Comparison of ENCODE assay signal across 25 mouse cellular contexts in genomic region chr14:22046262-22046856, GRCm38 (mm10). TPM values are rescaled to one million over a fixed set of nuclear protein-coding genes. Genes with fewer than 3 reads are reported as not detected.
DNase-seq lines count a peak whose midpoint lies in the region; ATAC-seq lines count a peak whose summit lies in the region.
"Had no signal": no experiment of that assay in that cellular context is flagged by ENCODE, and none has a peak within 500 bp of the region (broad histone marks: within the 10 kb centered on the region; RNA-seq: fewer than 3 reads in every experiment).

No protein-coding gene starts in this region.

- H3K9ac ChIP-seq in forebrain, embryonic 13.5 days, result no peak overlapping the region
- H3K9ac ChIP-seq in midbrain, embryonic 14.5 days (replicated peaks; ENCODE audit: low read length), result no peak overlapping the region
- no peak overlapping the region for H3K9ac ChIP-seq in forebrain, embryonic 16.5 days (replicated peaks; ENCODE audit: low read depth, low read length)
- H3K9ac ChIP-seq: embryonic facial prominence, embryonic 13.5 days; hindbrain, embryonic 12.5 days; hindbrain, embryonic 15.5 days; intestine, embryonic 15.5 days had no signal

- no peaks in the 10 kb centered on the region for H3K36me3 ChIP-seq in forebrain, embryonic 13.5 days (ENCODE audit: poor library complexity, severe bottlenecking)
- no peaks in the 10 kb centered on the region for H3K36me3 ChIP-seq in forebrain, embryonic 10.5 days (replicated peaks)
- H3K36me3 ChIP-seq in midbrain, embryonic 14.5 days (ENCODE audit: control insufficient read depth, insufficient read depth, low read length), result no peaks in the 10 kb centered on the region
- H3K36me3 ChIP-seq in midbrain, embryonic 10.5 days, result no peaks in the 10 kb centered on the region
- no peaks in the 10 kb centered on the region for H3K36me3 ChIP-seq in forebrain, embryonic 16.5 days (ENCODE audit: control insufficient read depth, insufficient read depth)
- H3K36me3 ChIP-seq: embryonic facial prominence, embryonic 10.5 days; embryonic facial prominence, embryonic 13.5 days; hindbrain, embryonic 12.5 days; hindbrain, embryonic 15.5 days; intestine, embryonic 15.5 days had no signal

- H3K27me3 ChIP-seq in forebrain, embryonic 13.5 days, result peaks cover 63% of the 10 kb centered on the region
- peaks cover 39% of the 10 kb centered on the region for H3K27me3 ChIP-seq in forebrain, embryonic 10.5 days (ENCODE audit: poor library complexity, severe bottlenecking)
- 0 out of 2 replicates have a peak, but pooled peaks cover 3% of the 10 kb centered on the region for H3K27me3 ChIP-seq in midbrain, embryonic 14.5 days (ENCODE audit: control insufficient read depth, insufficient read depth, low read length)
- no peaks in the 10 kb centered on the region; the same call in 1 of the 2 replicates for H3K27me3 ChIP-seq in midbrain, embryonic 10.5 days (ENCODE audit: low read depth, poor library complexity, severe bottlenecking)
- peaks cover 24% of the 10 kb centered on the region for H3K27me3 ChIP-seq in forebrain, embryonic 16.5 days (replicated peaks; ENCODE audit: control insufficient read depth, insufficient read depth, low read length)
- H3K27me3 ChIP-seq: embryonic facial prominence, embryonic 13.5 days; hindbrain, embryonic 15.5 days; intestine, embryonic 15.5 days had no signal

- H3K4me3 ChIP-seq in forebrain, embryonic 13.5 days, result no peak overlapping the region
- H3K4me3 ChIP-seq in forebrain, embryonic 10.5 days, result no peak overlapping the region
- no peak overlapping the region for H3K4me3 ChIP-seq in midbrain, embryonic 14.5 days (replicated peaks; ENCODE audit: low read depth, low read length)
- no peak overlapping the region for H3K4me3 ChIP-seq in midbrain, embryonic 10.5 days
- H3K4me3 ChIP-seq in forebrain, embryonic 16.5 days (replicated peaks; ENCODE audit: low read length), result no peak overlapping the region
- H3K4me3 ChIP-seq: embryonic facial prominence, embryonic 10.5 days; embryonic facial prominence, embryonic 13.5 days; erythroblast, embryonic 14.5 days; gastrocnemius, adult 2 months; hindbrain, embryonic 12.5 days; hindbrain, embryonic 15.5 days; intestine, embryonic 15.5 days had no signal

- no peaks in the 10 kb centered on the region for H3K9me3 ChIP-seq in forebrain, embryonic 13.5 days (replicated peaks)
- H3K9me3 ChIP-seq in forebrain, embryonic 10.5 days, result no peaks in the 10 kb centered on the region
- no peaks in the 10 kb centered on the region for H3K9me3 ChIP-seq in midbrain, embryonic 14.5 days (ENCODE audit: control insufficient read depth, low read length)
- H3K9me3 ChIP-seq in midbrain, embryonic 10.5 days (replicated peaks), result no peaks in the 10 kb centered on the region
- no peaks in the 10 kb centered on the region for H3K9me3 ChIP-seq in forebrain, embryonic 16.5 days (ENCODE audit: control insufficient read depth, low read length)
- H3K9me3 ChIP-seq: embryonic facial prominence, embryonic 10.5 days; embryonic facial prominence, embryonic 13.5 days; hindbrain, embryonic 12.5 days; hindbrain, embryonic 15.5 days; intestine, embryonic 15.5 days had no signal

- no peak overlapping the region for H3K4me2 ChIP-seq in forebrain, embryonic 13.5 days
- H3K4me2 ChIP-seq in midbrain, embryonic 14.5 days (ENCODE audit: low read length), result no peak overlapping the region
- no peak overlapping the region for H3K4me2 ChIP-seq in forebrain, embryonic 16.5 days (ENCODE audit: low read length)
- H3K4me2 ChIP-seq: embryonic facial prominence, embryonic 13.5 days; heart, embryonic 11.5 days; hindbrain, embryonic 12.5 days; hindbrain, embryonic 15.5 days; intestine, embryonic 15.5 days had no signal

- DNase-seq in forebrain, embryonic 10.5 days (ENCODE audit: extremely low spot score, low spot score), result no peak
- peak; percentile 11 for DNase-seq in midbrain, embryonic 14.5 days
- DNase-seq in midbrain, embryonic 10.5 days (ENCODE audit: low spot score), result no peak
- DNase-seq: adrenal gland, adult 8-10 months; adrenal gland, postnatal 25 days; cerebellum, adult 11 months; cerebellum, adult 2 months; cerebellum, adult 9-11 months; cerebellum, postnatal 25 days; embryo, embryonic 11 days; gastrocnemius, adult 2 months; gastrocnemius, postnatal 14 days; heart, adult 11 months; kidney, adult 11 months had no signal

- WGBS in forebrain, embryonic 13.5 days, result 76% methylated on average over 10 of the region's 10 CpGs
- WGBS in forebrain, embryonic 10.5 days, result 91% methylated on average over 10 of the region's 10 CpGs
- WGBS in midbrain, embryonic 14.5 days, result 66% methylated on average over 10 of the region's 10 CpGs
- WGBS in midbrain, embryonic 10.5 days, result 89% methylated on average over 10 of the region's 10 CpGs
- WGBS in forebrain, embryonic 16.5 days, result 72% methylated on average over 10 of the region's 10 CpGs

- H3K4me1 ChIP-seq in forebrain, embryonic 13.5 days, result no peaks in the 10 kb centered on the region
- peaks cover 16% of the 10 kb centered on the region; the same call in 1 of the 2 replicates for H3K4me1 ChIP-seq in forebrain, embryonic 10.5 days
- no peaks in the 10 kb centered on the region for H3K4me1 ChIP-seq in midbrain, embryonic 14.5 days (ENCODE audit: control insufficient read depth, insufficient read depth, low read length)
- 0 out of 2 replicates have a peak, but pooled peaks cover 5% of the 10 kb centered on the region for H3K4me1 ChIP-seq in midbrain, embryonic 10.5 days
- no peaks in the 10 kb centered on the region for H3K4me1 ChIP-seq in forebrain, embryonic 16.5 days (replicated peaks; ENCODE audit: control insufficient read depth, insufficient read depth, low read length)
- H3K4me1 ChIP-seq: hindbrain, embryonic 12.5 days; hindbrain, embryonic 15.5 days; intestine, embryonic 15.5 days had no signal

- no peak overlapping the region for H3K27ac ChIP-seq in forebrain, embryonic 13.5 days
- no peak overlapping the region for H3K27ac ChIP-seq in forebrain, embryonic 10.5 days
- no peak overlapping the region for H3K27ac ChIP-seq in midbrain, embryonic 14.5 days (replicated peaks; ENCODE audit: low read depth, low read length)
- no peak overlapping the region for H3K27ac ChIP-seq in midbrain, embryonic 10.5 days (replicated peaks)
- H3K27ac ChIP-seq in forebrain, embryonic 16.5 days (ENCODE audit: low read length), result no peak overlapping the region
- H3K27ac ChIP-seq: embryonic facial prominence, embryonic 13.5 days; gastrocnemius, adult 2 months; hindbrain, embryonic 12.5 days; hindbrain, embryonic 15.5 days; intestine, embryonic 15.5 days had no signal

- ATAC-seq in forebrain, embryonic 13.5 days, result peak; percentile 66; the same call in 1 of the 2 replicates
- ATAC-seq in midbrain, embryonic 14.5 days (ENCODE audit: low FRiP score, low TSS enrichment), result no peak
- ATAC-seq in forebrain, embryonic 16.5 days, result peak; percentile 87
- ATAC-seq in megakaryocyte progenitor cell, adult 5-6 weeks (replicated peaks; ENCODE audit: poor library complexity), result no peak
- ATAC-seq: activated CD4-positive, CD25-positive, alpha-beta regulatory T cell, adult 4 months; intestine, embryonic 15.5 days had no signal

RNA-seq across cellular contexts. Expression of gene Lrmda, which starts 26.8 kb away (rescaled TPM):
- polyA plus RNA-seq in forebrain, embryonic 13.5 days (2015; fragmentation: Nextera tagmentation; extraction: Ambion mirVana), result not detected in 2 replicates
- polyA plus RNA-seq in forebrain, embryonic 10.5 days (2016; fragmentation: Nextera tagmentation; extraction: Ambion mirVana), result 0.20 and 0.41 TPM in 2 replicates
- 0.42 TPM in 1 of 2 replicates, not detected in the other for polyA plus RNA-seq in midbrain, embryonic 14.5 days (2014; fragmentation: Nextera tagmentation; extraction: Ambion mirVana)
- 0.38 TPM in 1 of 2 replicates, not detected in the other for polyA plus RNA-seq in midbrain, embryonic 10.5 days (2016; fragmentation: Nextera tagmentation; extraction: Ambion mirVana)
- polyA plus RNA-seq in forebrain, embryonic 16.5 days (2015; fragmentation: Nextera tagmentation; extraction: Ambion mirVana), result 0.30 TPM in 1 of 2 replicates, not detected in the other
- 25.9 and 27.0 TPM in 2 replicates for total RNA-seq in megakaryocyte progenitor cell, adult 5-6 weeks (2015)
- total RNA-seq in megakaryocyte progenitor cell, adult 5-6 weeks (2017), result 14.6 and 20.9 TPM in 2 replicates
- polyA plus RNA-seq: activated CD4-positive, CD25-positive, alpha-beta regulatory T cell, adult 4 months; erythroblast, embryonic 14.5 days had no signal

RNA-seq across cellular contexts. Expression of gene Zfp503, which starts 57.0 kb away (rescaled TPM):
- 6.1 and 7.7 TPM in 2 replicates for polyA plus RNA-seq in forebrain, embryonic 13.5 days (2015; fragmentation: Nextera tagmentation; extraction: Ambion mirVana)
- polyA plus RNA-seq in forebrain, embryonic 10.5 days (2016; fragmentation: Nextera tagmentation; extraction: Ambion mirVana), result 7.6 and 8.6 TPM in 2 replicates
- 4.4 and 5.0 TPM in 2 replicates for polyA plus RNA-seq in midbrain, embryonic 14.5 days (2014; fragmentation: Nextera tagmentation; extraction: Ambion mirVana)
- polyA plus RNA-seq in midbrain, embryonic 10.5 days (2016; fragmentation: Nextera tagmentation; extraction: Ambion mirVana), result 11.2 and 13.0 TPM in 2 replicates
- 5.4 and 5.5 TPM in 2 replicates for polyA plus RNA-seq in forebrain, embryonic 16.5 days (2015; fragmentation: Nextera tagmentation; extraction: Ambion mirVana)
- total RNA-seq in megakaryocyte progenitor cell, adult 5-6 weeks (2015), result 0.30 and 0.44 TPM in 2 replicates
- total RNA-seq in megakaryocyte progenitor cell, adult 5-6 weeks (2017), result 0.03 and 0.12 TPM in 2 replicates
- polyA plus RNA-seq: activated CD4-positive, CD25-positive, alpha-beta regulatory T cell, adult 4 months had no signal

Comparison
In these comparisons a context has a peak if more than half of its experiments do, and no peak if none do; other contexts are left out.
1. ATAC-seq: peak in forebrain, embryonic 13.5 days (single experiment) and forebrain, embryonic 16.5 days (single experiment); none in midbrain, embryonic 14.5 days (single experiment) and megakaryocyte progenitor cell, adult 5-6 weeks (single experiment).